Mouse (Mus musculus) bone marrow macrophage, adult 2 months (primary cell): ENCODE measurements at regions not wholly inside any gene's neighbourhood (a gene's known extent, or its start where the extent isn't known, plus 50 kb on each side); places are given as distances from the start of the nearest gene placed in this dataset.

Experiments used
- H3K27ac ChIP-seq: 2 replicates; pipeline ENCODE4 v1.5.1; 2012; ENCODE audit warnings: low read depth, low read length; ENCODE audit not compliant: insufficient read depth
- H3K4me1 ChIP-seq: 2 replicates; pipeline ENCODE4 v1.6.1; 2012; ENCODE audit warnings: low read length; ENCODE audit not compliant: control insufficient read depth, insufficient read depth
- H3K4me3 ChIP-seq: 2 replicates; pipeline ENCODE4 v1.5.1; 2012; ENCODE audit warnings: mild to moderate bottlenecking, low read length, moderate library complexity; ENCODE audit not compliant: insufficient read depth
- CTCF ChIP-seq: IDR thresholded peaks from 2 replicates; pipeline ENCODE4 v1.5.1; 2012; ENCODE audit warnings: low read depth, mild to moderate bottlenecking, low read length, moderate library complexity
- POLR2A ChIP-seq: IDR thresholded peaks from 2 replicates; pipeline ENCODE4 v1.6.1; 2012; ENCODE audit warnings: mild to moderate bottlenecking, low read depth, low read length, borderline replicate concordance

DNA sequence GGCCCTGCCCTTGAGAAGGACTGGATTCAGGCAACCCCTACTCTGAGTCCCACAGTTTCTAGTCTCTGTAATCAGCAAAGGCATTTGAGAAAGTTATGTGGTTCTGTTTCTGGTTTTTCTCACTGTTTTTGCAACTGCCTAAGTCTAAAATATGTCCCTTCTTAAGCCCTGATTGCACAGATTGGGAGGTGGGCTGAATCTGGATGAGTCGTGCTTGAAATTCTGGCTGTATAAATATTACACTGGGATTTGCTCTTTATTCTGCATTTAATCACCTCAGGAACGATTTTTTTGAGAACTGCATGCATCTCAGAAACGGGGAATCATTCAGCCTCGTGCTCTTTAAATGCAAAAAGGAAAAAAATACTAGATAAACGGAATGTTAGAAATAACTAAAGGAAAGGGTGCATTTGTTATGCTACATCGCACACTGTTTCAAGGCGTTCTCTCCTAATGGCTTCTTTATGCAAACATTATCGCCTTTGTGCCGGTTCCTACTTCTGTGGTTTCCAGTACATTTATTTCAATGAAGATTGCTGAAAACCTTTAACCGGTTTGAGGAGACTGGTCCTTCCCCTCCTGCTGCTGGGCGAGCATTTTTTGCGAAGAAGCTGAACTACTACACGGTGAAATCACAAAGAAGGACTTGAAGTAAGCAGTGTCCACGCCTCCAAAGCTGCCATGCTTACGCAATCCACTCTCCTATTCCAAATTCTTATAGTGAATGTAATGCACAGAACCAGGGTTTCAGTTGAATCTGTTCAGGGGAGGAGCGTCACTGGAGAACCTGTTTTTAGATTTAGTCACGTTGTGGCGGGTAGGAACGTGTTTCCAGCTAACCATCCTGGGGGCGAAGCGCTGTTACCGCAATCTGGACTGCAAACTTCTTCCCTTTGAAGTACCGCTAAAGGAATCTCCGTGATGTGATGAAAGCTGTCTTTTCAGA, 327.8 kb upstream of the Nrp1 start:
- no peak for TF ChIP-seq POLR2A
- no peak for TF ChIP-seq CTCF
- Histone ChIP-seq H3K27ac (no peak overlapping the region), H3K4me1 (peaks cover 8% of the 10 kb centered on the region), H3K4me3 (no peak overlapping the region)

GRCm38 (mm10) chr8:128034127-128034526, 324.3 kb upstream of the Nrp1 start:
- no peak overlapping the region for H3K4me3 ChIP-seq
- H3K27ac ChIP-seq, result no peak overlapping the region
- H3K4me1 ChIP-seq, result peaks cover 38% of the 10 kb centered on the region
- no peak for TF ChIP-seq POLR2A
- no peak for TF ChIP-seq CTCF

- H3K4me3 ChIP-seq, result no peak overlapping the region
- no peak for TF ChIP-seq POLR2A
- no peak for TF ChIP-seq CTCF
- peak overlapping the region; percentile 86 for H3K27ac ChIP-seq
- H3K4me1 ChIP-seq, result peaks cover 48% of the 10 kb centered on the region
Measured at GRCm38 (mm10) chr8:128035672-128036071, 322.7 kb upstream of the Nrp1 start.

DNA sequence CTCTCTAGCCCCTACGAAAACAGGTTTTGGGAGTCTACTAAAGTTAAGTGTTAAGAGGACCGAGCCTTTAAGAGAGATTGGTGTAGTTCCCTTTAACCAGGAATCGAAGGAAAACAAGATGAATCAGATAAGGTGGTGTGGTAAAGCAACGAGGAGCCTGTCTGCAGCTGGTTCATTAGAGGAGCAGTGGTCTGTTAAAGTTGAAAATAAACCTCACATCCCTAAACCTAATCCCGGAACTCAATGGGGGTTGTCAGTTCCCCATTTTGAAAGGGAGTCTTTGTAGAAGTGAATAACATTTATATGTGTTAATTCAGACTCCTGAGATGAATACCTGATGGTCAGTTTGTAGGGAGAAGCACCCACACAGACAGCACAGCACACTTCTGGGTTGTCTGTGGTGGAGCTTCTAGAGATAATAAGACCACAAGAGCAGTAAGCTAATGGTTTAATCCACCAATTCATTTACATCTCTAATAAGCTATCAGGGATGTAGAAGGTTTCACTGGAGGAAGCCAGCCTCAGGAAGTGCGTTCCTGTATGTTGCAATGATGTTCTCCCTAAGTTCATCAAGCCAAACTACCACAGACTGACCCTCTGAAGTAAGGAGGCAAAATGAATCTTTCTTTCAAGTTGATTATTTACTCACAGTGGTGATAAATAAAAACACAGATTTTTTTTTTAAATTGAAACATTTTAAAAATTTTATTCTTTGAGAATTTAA, 318.9 kb upstream of the Nrp1 start:
- peaks cover 55% of the 10 kb centered on the region for H3K4me1 ChIP-seq
- no peak overlapping the region for H3K4me3 ChIP-seq
- no peak for TF ChIP-seq POLR2A
- H3K27ac ChIP-seq, result peak overlapping the region; percentile 86

GRCm38 (mm10) chr8:128042877-128043276, 315.5 kb upstream of the Nrp1 start:
- Histone ChIP-seq H3K27ac (no peak overlapping the region), H3K4me3 (no peak overlapping the region), H3K4me1 (peaks cover 27% of the 10 kb centered on the region)
- no peak for TF ChIP-seq CTCF
- no peak for TF ChIP-seq POLR2A

DNA sequence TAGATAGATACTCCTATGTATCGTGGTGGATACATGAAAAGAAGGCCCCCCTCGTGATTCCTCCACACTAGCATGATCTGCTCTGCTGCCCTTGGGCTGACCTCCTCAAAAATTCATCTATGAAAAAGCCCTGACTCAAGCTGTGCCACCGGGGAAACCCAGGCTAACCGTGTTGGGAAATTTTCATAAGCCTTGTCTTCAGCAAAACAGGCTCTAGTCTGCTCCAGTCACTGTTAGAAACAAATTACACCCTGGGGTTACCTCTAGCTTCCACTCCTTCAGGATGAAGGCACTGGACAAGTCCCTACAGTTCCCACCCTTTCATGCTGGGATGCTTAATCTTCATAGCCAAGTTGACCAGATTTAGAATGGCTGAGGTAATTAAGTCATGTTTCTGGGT, 315.0 kb upstream of the Nrp1 start:
- TF ChIP-seq CTCF (no peak), POLR2A (no peak)
- Histone ChIP-seq H3K27ac (no peak overlapping the region), H3K4me3 (no peak overlapping the region), H3K4me1 (peaks cover 23% of the 10 kb centered on the region)

DNA sequence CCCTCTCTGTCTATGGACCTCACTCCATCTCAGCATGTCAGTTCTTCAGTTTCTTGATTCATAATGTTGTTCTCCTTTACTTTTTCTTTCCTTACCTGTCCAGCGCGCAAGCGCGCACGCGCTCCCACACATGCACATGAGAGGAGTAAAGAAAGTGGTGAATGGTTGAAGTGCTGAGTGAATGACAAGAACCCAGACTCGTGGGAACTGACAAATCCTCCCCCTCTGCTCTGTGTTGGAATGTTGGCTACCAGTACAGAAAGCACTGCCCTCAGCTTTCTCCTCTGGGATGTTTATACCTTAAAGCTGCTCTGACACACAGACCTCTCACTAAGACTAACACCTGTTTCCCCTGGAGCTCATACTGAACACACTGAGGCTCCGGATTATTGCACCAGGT, 302.2 kb upstream of the Nrp1 start:
- H3K4me3 ChIP-seq, result no peak overlapping the region
- TF ChIP-seq CTCF, result no peak
- TF ChIP-seq POLR2A, result no peak
- no peak overlapping the region for H3K27ac ChIP-seq
- H3K4me1 ChIP-seq, result peaks cover 26% of the 10 kb centered on the region

GRCm38 (mm10) chr8:128057845-128058244, 300.6 kb upstream of the Nrp1 start:
- Histone ChIP-seq H3K4me3 (no peak overlapping the region), H3K4me1 (peaks cover 26% of the 10 kb centered on the region), H3K27ac (no peak overlapping the region)
- no peak for TF ChIP-seq CTCF
- no peak for TF ChIP-seq POLR2A

DNA sequence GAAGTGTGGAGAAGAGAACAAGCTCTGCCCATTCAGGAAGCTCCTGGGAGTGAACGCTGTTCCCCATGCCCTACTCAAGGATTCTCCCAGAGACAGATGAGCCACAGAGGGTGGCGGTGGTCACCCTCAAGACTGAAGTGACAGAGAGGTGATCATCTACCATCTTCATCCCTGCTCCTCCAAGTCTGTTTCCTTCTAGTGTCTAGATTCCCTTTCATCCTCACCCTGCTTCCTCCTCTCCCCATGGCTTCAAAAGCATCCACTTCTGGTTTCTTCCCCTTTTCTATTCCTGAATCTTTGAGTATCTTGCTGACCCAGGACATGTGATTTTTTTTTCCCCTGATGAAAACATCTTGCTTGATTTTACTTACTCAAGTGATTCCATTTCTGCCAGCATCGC, 298.6 kb upstream of the Nrp1 start:
- Histone ChIP-seq H3K4me1 (peaks cover 29% of the 10 kb centered on the region), H3K27ac (peak overlapping the region; percentile 99), H3K4me3 (no peak overlapping the region)
- TF ChIP-seq CTCF (no peak), POLR2A (no peak)

GRCm38 (mm10) chr8:128064211-128064610, 294.2 kb upstream of the Nrp1 start:
- Histone ChIP-seq H3K4me1 (peaks cover 29% of the 10 kb centered on the region), H3K4me3 (no peak overlapping the region), H3K27ac (no peak overlapping the region)
- TF ChIP-seq CTCF (no peak), POLR2A (no peak)
